Mouse (Mus musculus) macrophage (primary cell): ENCODE measurements around the gene Azgp1. TPM values are rescaled to one million over a fixed set of nuclear protein-coding genes. Genes with fewer than 3 reads are reported as not detected.
"Not testable (repeated sequence)": the region's sequence is repeated elsewhere in the genome, so short reads cannot be mapped to it uniquely, and the experiment has no call there.

Experiments used
- H3K27ac ChIP-seq: fragments of 350-480 bp; formaldehyde crosslinking; 2 replicates; pipeline ENCODE4 v1.9.0; 2021
- H3K36me3 ChIP-seq: fragments of 350-480 bp; formaldehyde crosslinking; 2 replicates; pipeline ENCODE4 v1.9.0; 2021; ENCODE audit errors: inconsistent target
- H3K4me3 ChIP-seq: fragments of 350-480 bp; formaldehyde crosslinking; 2 replicates; pipeline ENCODE4 v1.9.0; 2021; ENCODE audit errors: inconsistent target
- H3K79me2 ChIP-seq: fragments of 350-480 bp; formaldehyde crosslinking; 2 replicates; pipeline ENCODE4 v1.9.0; 2021; ENCODE audit errors: inconsistent target
- WGBS: methylation state at CpG from one replicate; pipeline ENCODE4 v1.1.7; 2026; ENCODE audit warnings: inconsistent platforms; ENCODE audit not compliant: missing documents; 5-methylcytosine and 5-hydroxymethylcytosine counted together
- polyA plus RNA-seq: library from polyadenylated mRNA; stranded (reverse); fragments of 250-400 nt; gene quantifications from 3 replicates; pipeline ENCODE4 v1.2.4, GENCODE M21; 2018; ENCODE audit warnings: inconsistent platforms

Azgp1 gene
- polyA plus RNA-seq, 1 experiment from 2014 or later, result not detected

DNA sequence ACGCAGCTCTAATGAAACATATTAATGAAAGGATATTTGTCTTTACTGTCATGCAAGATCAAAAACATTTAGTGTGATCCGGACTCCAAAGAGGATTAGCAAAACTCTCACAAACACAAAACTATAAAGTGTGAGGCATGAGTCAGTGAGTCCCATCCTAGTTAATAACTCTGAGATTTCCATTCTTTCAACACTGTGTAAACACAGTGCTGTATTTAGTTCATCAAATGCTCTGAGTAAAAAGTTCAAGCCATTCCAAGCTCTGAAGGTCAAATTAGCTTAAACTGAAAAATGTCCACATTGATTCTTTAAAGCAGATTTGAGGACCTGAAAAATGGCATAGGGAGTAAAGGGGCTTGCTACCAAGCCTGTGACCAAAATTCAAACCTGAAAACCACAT is 2.2 kb upstream of the Azgp1 start:
- H3K4me3 ChIP-seq, result no peak overlapping the region
- H3K27ac ChIP-seq, result no peak overlapping the region

GRCm38 (mm10) chr5:137986351-137986750 is 5.0 kb downstream of the Azgp1 start:
- Histone ChIP-seq H3K4me3 (no peak overlapping the region), H3K27ac (no peak overlapping the region), H3K79me2 (no peaks in the 10 kb centered on the region), H3K36me3 (no peaks in the 10 kb centered on the region)
- 67% methylated on average over 1 of the region's 1 CpGs for WGBS

More for the DNA sequence above, 2.2 kb upstream of the Azgp1 start:
- Histone ChIP-seq H3K79me2 (no peaks in the 10 kb centered on the region), H3K36me3 (no peaks in the 10 kb centered on the region)
- WGBS, result 91% methylated on average over 2 of the region's 2 CpGs

DNA sequence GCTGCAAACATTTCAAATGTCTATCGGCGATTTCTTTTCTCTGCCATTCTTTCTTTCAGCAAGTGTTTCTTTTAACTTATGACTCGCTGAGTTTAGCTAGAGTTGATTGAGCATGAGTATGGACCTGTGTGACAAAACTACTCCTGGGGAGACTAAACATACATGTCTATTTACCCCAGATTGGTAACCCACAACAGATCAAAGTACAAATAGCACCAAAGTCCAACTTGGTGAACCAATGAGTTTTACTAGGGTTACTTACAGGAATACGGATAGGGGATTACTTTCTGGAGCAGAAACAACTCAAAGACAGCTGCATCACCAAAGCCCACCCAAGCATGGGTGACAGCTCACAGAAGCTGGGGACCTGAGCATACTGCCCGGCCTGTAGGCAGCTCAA is 28.1 kb downstream of the Azgp1 start:
- H3K36me3 ChIP-seq, result no peaks in the 10 kb centered on the region
- no peak overlapping the region for H3K4me3 ChIP-seq
- H3K79me2 ChIP-seq, result no peaks in the 10 kb centered on the region
- WGBS, result 89% methylated on average over 5 of the region's 5 CpGs
- H3K27ac ChIP-seq, result no peak overlapping the region

GRCm38 (mm10) chr5:138012382-138012781 is 31.1 kb downstream of the Azgp1 start:
- no peak overlapping the region for H3K4me3 ChIP-seq
- no peak overlapping the region for H3K27ac ChIP-seq
- H3K79me2 ChIP-seq, result no peaks in the 10 kb centered on the region
- no peaks in the 10 kb centered on the region for H3K36me3 ChIP-seq
- WGBS, result 92% methylated on average over 5 of the region's 5 CpGs

GRCm38 (mm10) chr5:138016530-138016929 is 35.2 kb downstream of the Azgp1 start:
- Histone ChIP-seq H3K36me3 (no peaks in the 10 kb centered on the region), H3K27ac (no peak overlapping the region), H3K4me3 (no peak overlapping the region), H3K79me2 (no peaks in the 10 kb centered on the region)
- WGBS, result 93% methylated on average over 2 of the region's 2 CpGs

GRCm38 (mm10) chr5:138016997-138017396 is 35.7 kb downstream of the Azgp1 start:
- no peaks in the 10 kb centered on the region for H3K79me2 ChIP-seq

DNA sequence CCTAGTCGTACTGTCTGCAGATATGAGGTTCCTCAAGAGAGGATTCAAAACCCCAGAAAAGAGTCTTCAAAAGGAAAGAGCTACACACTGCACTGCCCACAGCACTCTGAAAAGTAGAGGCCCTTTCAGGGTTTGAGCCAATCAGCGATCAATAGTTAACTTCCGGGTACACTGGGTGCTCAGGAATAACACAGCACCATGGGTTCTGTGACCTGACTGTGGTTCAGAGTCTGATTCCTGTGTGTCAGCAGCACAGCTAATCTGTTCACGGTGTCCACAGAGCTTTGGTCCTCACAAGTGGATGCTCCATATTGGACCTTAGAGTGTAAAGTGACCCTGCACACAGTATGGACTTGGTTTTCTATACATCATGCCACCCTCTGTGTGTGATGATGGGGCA is 38.3 kb downstream of the Azgp1 start:
- 96% methylated on average over 3 of the region's 4 CpGs for WGBS
- not testable (repeated sequence) for H3K27ac ChIP-seq, H3K4me3 ChIP-seq, H3K36me3 ChIP-seq, H3K79me2 ChIP-seq

More at GRCm38 (mm10) chr5:138016997-138017396, 35.7 kb downstream of the Azgp1 start:
- H3K27ac ChIP-seq, result no peak overlapping the region
- no peaks in the 10 kb centered on the region for H3K36me3 ChIP-seq
- H3K4me3 ChIP-seq, result no peak overlapping the region

- H3K36me3 ChIP-seq, H3K27ac ChIP-seq, H3K4me3 ChIP-seq, H3K79me2 ChIP-seq: not testable (repeated sequence)
- 80% methylated on average over 1 of the region's 7 CpGs for WGBS
These were observed 39.7 kb downstream of the Azgp1 start, which contains the start of the genes Smok3a and Smok3b for GRCm38 (mm10) chr5:138020961-138021479. TSS of gene Smok3a (plus strand) at chr5:138021261. TSS of gene Smok3b (plus strand) at chr5:138021429.

Other genes starting within 250 kb of the Azgp1 start
- gene Nyap1, start 239.9 kb upstream of the Azgp1 start, polyA plus RNA-seq, result 0.07 to 0.23 TPM (median 0.21 TPM) in 3 replicates
- 84.4 to 112 TPM (median 101 TPM) in 3 replicates for gene Tsc22d4, start 235.8 kb upstream of the Azgp1 start, polyA plus RNA-seq
- gene Ppp1r35, start 202.7 kb upstream of the Azgp1 start, polyA plus RNA-seq, result 2.7 to 25.9 TPM (median 20.7 TPM) in 3 replicates
- gene Mepce, start 193.9 kb upstream of the Azgp1 start, polyA plus RNA-seq, result 23.9 to 28.3 TPM (median 26.6 TPM) in 3 replicates
- 1.8 to 4.1 TPM (median 2.8 TPM) in 3 replicates for gene Zcwpw1, start 193.7 kb upstream of the Azgp1 start, polyA plus RNA-seq
- 5.9 to 17.4 TPM (median 7.6 TPM) in 3 replicates for gene Pilra, start 145.2 kb upstream of the Azgp1 start, polyA plus RNA-seq
- gene Pilrb1, start 123.4 kb upstream of the Azgp1 start, polyA plus RNA-seq, result 7.2 to 9.0 TPM (median 7.9 TPM) in 3 replicates
- gene Pilrb2, start 109.7 kb upstream of the Azgp1 start, polyA plus RNA-seq, result 12.2 to 15.9 TPM (median 14.4 TPM) in 3 replicates
- not detected in 3 replicates for gene Cyp3a13, start 59.9 kb upstream of the Azgp1 start, polyA plus RNA-seq
- not detected in 3 replicates for gene Gjc3, start 18.4 kb upstream of the Azgp1 start, polyA plus RNA-seq
- gene Smok3a, start 39.7 kb downstream of the Azgp1 start, polyA plus RNA-seq, result not detected in 3 replicates
- gene Smok3b, start 39.9 kb downstream of the Azgp1 start, polyA plus RNA-seq, result not detected in 3 replicates
- not detected in 3 replicates for gene Smok3c, start 71.7 kb downstream of the Azgp1 start, polyA plus RNA-seq
- gene Zkscan1, start 103.6 kb downstream of the Azgp1 start, polyA plus RNA-seq, result 6.8 to 8.7 TPM (median 6.9 TPM) in 3 replicates
- gene Zscan21, start 135.4 kb downstream of the Azgp1 start, polyA plus RNA-seq, result 9.8 to 15.5 TPM (median 15.2 TPM) in 3 replicates
- 2.2 to 3.5 TPM (median 2.5 TPM) in 3 replicates for gene Zfp113, start 174.2 kb downstream of the Azgp1 start, polyA plus RNA-seq
- 66.2 to 101 TPM (median 71.0 TPM) in 3 replicates for gene Cops6, start 179.6 kb downstream of the Azgp1 start, polyA plus RNA-seq
- 10.2 to 20.8 TPM (median 13.0 TPM) in 3 replicates for gene Ap4m1, start 190.5 kb downstream of the Azgp1 start, polyA plus RNA-seq
- gene Mcm7, start 190.9 kb downstream of the Azgp1 start, polyA plus RNA-seq, result 7.1 to 61.8 TPM (median 13.3 TPM) in 3 replicates
- 21.9 to 33.7 TPM (median 32.0 TPM) in 3 replicates for gene Taf6, start 205.9 kb downstream of the Azgp1 start, polyA plus RNA-seq
- gene Cnpy4, start 206.0 kb downstream of the Azgp1 start, polyA plus RNA-seq, result 15.8 to 21.3 TPM (median 16.0 TPM) in 3 replicates
- 3.3 to 5.8 TPM (median 5.4 TPM) in 3 replicates for gene Mblac1, start 212.8 kb downstream of the Azgp1 start, polyA plus RNA-seq
- gene Nxpe5, start 244.4 kb downstream of the Azgp1 start, polyA plus RNA-seq, result 21.3 to 30.2 TPM (median 28.7 TPM) in 3 replicates